Mouse (Mus musculus): Measurements from ENCODE around the gene Otulin. TPM values are rescaled to one million over a fixed set of nuclear protein-coding genes. Genes with fewer than 3 reads are reported as not detected.

Otulin gene
- polyA plus RNA-seq, 1 experiment = 53.1 TPM

DNA sequence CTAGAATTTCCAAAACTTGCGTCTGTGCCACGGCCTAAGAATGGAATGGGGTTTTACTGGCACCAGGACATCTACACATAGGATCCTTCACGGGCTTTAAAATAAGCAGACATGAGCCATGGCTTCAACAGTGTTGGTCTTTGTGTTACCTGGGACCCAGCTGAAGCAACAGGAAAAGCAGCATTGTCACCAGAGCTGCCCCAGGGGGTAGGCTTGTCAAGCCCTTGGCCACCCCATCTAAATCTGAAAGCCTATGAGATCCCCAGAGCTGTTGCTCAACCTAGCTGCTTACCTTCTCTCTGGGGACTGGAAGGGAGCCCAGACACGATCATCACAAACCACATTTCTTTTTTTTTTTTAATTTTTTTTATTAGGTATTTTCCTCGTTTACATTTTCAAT, 132.4 kb downstream of the Otulin start:
- no peak overlapping the region for H3K27ac ChIP-seq (ENCODE audit: insufficient read depth, low read length)
- no peak for TF ChIP-seq CTCF (IDR thresholded peaks at IDR 0.05; ENCODE audit: extremely low read depth, insufficient read depth, insufficient read length, insufficient replicate concordance)
- TF ChIP-seq POLR2A (IDR thresholded peaks at IDR 0.05; ENCODE audit: low read depth, low read length) = no peak
- no peaks in the 10 kb centered on the region for H3K36me3 ChIP-seq (ENCODE audit: control insufficient read depth, insufficient read depth, low read length)
- no peak overlapping the region for H3K4me3 ChIP-seq (ENCODE audit: extremely low read depth, insufficient read depth, insufficient read length)
- DNase-seq (ENCODE audit: low read depth in 1 of 2, low spot score in 2 of 2) = no peak
- no peaks in the 10 kb centered on the region for H3K4me1 ChIP-seq (ENCODE audit: control insufficient read depth, insufficient read depth, insufficient read length)
- 67% methylated on average over 5 of the region's 5 CpGs for WGBS
- H3K27me3 ChIP-seq (ENCODE audit: control insufficient read depth, insufficient read depth, low read length) = no peaks in the 10 kb centered on the region

DNA sequence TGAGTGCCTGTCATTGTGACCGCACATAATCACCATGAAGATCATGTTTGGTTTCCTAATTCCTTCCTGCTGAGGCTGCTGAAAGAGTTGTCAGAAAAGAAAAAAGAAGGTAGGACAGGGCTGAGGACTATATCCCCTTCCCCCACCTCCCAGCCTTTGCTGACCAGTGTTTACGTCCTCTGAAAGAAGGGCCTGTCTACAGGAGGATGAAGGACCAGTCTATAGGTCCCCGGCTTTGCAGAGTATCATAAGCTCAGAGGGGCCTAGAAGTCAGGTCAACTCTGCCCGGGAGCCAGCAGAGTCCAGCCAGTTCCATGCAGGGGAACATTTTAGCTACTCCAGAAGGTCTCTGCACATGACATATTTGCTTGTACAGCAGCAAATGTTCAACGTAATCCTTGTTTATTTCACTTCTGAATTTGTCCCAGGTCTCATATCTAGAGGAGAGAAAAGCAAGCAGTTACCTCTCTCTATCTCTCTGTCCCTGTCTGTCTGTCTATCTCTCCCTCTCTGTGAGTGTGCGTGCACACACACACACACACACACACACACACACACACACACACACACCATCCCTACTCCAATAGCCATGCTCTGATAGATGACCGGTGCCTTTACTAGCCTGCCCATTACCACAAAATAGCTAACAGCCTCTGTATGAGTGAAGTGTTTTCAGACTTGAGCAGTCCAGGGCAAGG, 133.0 kb downstream of the Otulin start:
- no peak for DNase-seq (ENCODE audit: low read depth in 1 of 2, low spot score in 2 of 2)
- Histone ChIP-seq H3K4me1 (ENCODE audit: control insufficient read depth, insufficient read depth, insufficient read length) (no peaks in the 10 kb centered on the region), H3K4me3 (ENCODE audit: extremely low read depth, insufficient read depth, insufficient read length) (no peak overlapping the region), H3K27me3 (ENCODE audit: control insufficient read depth, insufficient read depth, low read length) (no peaks in the 10 kb centered on the region), H3K36me3 (ENCODE audit: control insufficient read depth, insufficient read depth, low read length) (no peaks in the 10 kb centered on the region), H3K27ac (ENCODE audit: insufficient read depth, low read length) (peak overlapping the region; percentile 26; the same call in 1 of the 2 replicates)
- no peak for TF ChIP-seq CTCF (IDR thresholded peaks at IDR 0.05; ENCODE audit: extremely low read depth, insufficient read depth, insufficient read length, insufficient replicate concordance)
- TF ChIP-seq POLR2A (IDR thresholded peaks at IDR 0.05; ENCODE audit: low read depth, low read length) = no peak
- 79% methylated on average over 7 of the region's 7 CpGs for WGBS

DNA sequence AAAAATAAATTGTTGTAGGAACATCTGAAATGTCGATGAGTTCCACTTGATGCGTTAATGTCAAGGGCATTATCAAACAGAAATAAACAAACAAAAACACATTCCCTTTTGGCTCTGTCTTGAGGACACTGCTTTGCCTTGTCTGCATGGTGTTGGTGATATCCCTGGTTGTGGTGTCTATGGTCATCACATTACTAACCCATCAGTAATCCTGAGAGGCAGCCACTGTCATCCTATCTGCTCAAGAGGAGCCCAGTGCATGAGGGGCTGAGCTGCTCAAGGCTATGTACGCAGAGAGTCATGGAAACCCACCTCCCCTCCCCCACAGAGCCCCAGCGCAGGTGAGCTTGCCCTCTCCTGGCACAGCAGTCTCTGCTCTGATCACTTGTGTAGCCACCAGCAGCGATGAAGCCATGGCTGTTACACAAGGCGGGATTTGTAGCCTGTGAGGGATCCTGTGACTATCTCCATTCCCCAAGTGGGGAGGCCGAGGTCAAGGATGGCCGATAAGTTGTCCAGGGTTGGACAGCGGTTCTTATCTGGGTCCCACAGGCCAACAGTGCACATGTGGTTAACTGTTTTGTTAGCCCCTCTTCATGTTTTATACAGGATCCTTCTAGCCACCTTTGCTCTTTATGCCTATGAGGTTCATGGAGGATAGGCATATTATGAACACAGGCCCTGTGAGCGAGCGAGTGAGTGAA, 133.7 kb downstream of the Otulin start:
- no peaks in the 10 kb centered on the region for H3K4me1 ChIP-seq (ENCODE audit: control insufficient read depth, insufficient read depth, insufficient read length)
- TF ChIP-seq POLR2A (IDR thresholded peaks at IDR 0.05; ENCODE audit: low read depth, low read length) (no peak), CTCF (IDR thresholded peaks at IDR 0.05; ENCODE audit: extremely low read depth, insufficient read depth, insufficient read length, insufficient replicate concordance) (no peak)
- H3K27ac ChIP-seq (ENCODE audit: insufficient read depth, low read length) = peak overlapping the region; percentile 29; the same call in 1 of the 2 replicates
- DNase-seq (ENCODE audit: low read depth in 1 of 2, low spot score in 2 of 2) = no peak
- no peak overlapping the region for H3K4me3 ChIP-seq (ENCODE audit: extremely low read depth, insufficient read depth, insufficient read length)
- 82% methylated on average over 11 of the region's 11 CpGs for WGBS
- no peaks in the 10 kb centered on the region for H3K27me3 ChIP-seq (ENCODE audit: control insufficient read depth, insufficient read depth, low read length)
- H3K36me3 ChIP-seq (ENCODE audit: control insufficient read depth, insufficient read depth, low read length) = no peaks in the 10 kb centered on the region

DNA sequence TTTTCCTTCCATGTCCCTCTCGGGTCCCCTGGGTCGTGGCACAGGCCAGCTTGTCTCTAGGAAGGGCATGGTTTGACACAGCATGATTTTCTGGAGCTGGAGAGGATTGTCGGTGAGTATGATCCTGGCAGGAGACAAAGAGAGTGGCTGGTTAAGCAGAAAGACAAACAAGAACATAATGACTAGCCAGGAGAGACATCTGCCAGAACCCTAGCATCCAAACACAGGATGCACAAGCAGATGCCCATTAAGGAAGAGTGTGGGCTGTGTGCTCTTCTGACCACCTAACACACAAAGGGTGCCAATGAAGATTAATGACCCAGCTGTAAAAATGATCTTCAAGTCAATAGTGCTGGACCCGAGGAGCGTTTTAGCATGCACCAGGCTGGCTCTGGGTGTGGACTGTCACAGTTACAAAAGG, 134.5 kb downstream of the Otulin start:
- H3K4me1 ChIP-seq (ENCODE audit: control insufficient read depth, insufficient read depth, insufficient read length) = no peaks in the 10 kb centered on the region; the same call in 1 of the 2 replicates
- WGBS = 84% methylated on average over 5 of the region's 5 CpGs
- no peak for DNase-seq (ENCODE audit: low read depth in 1 of 2, low spot score in 2 of 2)
- H3K27ac ChIP-seq (ENCODE audit: insufficient read depth, low read length) = no peak overlapping the region
- TF ChIP-seq POLR2A (IDR thresholded peaks at IDR 0.05; ENCODE audit: low read depth, low read length) (no peak), CTCF (IDR thresholded peaks at IDR 0.05; ENCODE audit: extremely low read depth, insufficient read depth, insufficient read length, insufficient replicate concordance) (no peak)
- no peaks in the 10 kb centered on the region for H3K36me3 ChIP-seq (ENCODE audit: control insufficient read depth, insufficient read depth, low read length)
- no peak overlapping the region for H3K4me3 ChIP-seq (ENCODE audit: extremely low read depth, insufficient read depth, insufficient read length)
- H3K27me3 ChIP-seq (ENCODE audit: control insufficient read depth, insufficient read depth, low read length) = no peaks in the 10 kb centered on the region

DNA sequence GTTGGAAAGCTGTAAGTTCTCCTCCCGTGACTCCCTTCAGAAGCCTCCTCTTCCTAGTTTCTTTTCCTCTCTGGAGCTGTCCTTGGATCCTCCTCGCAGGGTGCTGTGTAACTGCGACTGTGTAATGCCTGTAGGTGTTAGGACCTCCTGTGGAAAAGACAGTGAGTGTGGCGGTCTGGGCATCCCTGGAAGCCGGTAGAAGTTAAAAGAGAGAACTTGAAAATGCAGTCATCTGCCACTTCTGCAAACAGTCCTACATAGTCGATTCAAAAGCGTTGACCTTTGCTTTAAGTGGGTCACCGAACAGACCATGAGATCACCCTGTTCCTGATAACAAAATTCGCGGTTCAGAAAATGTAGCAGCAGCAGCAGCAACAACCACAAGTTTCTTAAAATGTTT, 137.0 kb downstream of the Otulin start:
- WGBS = 65% methylated on average over 10 of the region's 10 CpGs
- H3K27ac ChIP-seq (ENCODE audit: insufficient read depth, low read length) = no peak overlapping the region
- no peaks in the 10 kb centered on the region for H3K27me3 ChIP-seq (ENCODE audit: control insufficient read depth, insufficient read depth, low read length)
- H3K4me1 ChIP-seq (ENCODE audit: control insufficient read depth, insufficient read depth, insufficient read length) = no peaks in the 10 kb centered on the region; the same call in 1 of the 2 replicates
- TF ChIP-seq CTCF (IDR thresholded peaks at IDR 0.05; ENCODE audit: extremely low read depth, insufficient read depth, insufficient read length, insufficient replicate concordance) (no peak), POLR2A (IDR thresholded peaks at IDR 0.05; ENCODE audit: low read depth, low read length) (no peak)
- DNase-seq (ENCODE audit: low read depth in 1 of 2, low spot score in 2 of 2) = no peak
- H3K4me3 ChIP-seq (ENCODE audit: extremely low read depth, insufficient read depth, insufficient read length) = no peak overlapping the region
- no peaks in the 10 kb centered on the region for H3K36me3 ChIP-seq (ENCODE audit: control insufficient read depth, insufficient read depth, low read length)

DNA sequence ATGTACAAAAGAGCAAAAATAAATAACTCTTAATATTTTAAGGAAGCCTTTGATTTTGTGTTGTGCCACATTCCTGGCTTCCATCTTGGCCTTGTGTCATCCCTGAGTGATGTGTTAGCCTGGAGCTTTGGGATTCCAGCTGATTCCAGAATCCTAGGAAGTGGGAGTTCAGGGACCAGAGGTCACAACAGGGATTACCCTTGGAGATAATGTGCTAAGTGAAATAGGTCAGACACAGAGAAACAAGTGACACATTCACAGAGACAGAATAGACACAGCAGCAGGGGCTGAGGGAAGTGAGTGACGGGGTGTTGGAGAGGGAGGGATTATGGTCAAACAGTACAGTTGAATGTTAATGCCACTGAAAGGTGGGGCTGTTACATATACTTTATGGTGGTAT, 137.8 kb downstream of the Otulin start:
- TF ChIP-seq CTCF (IDR thresholded peaks at IDR 0.05; ENCODE audit: extremely low read depth, insufficient read depth, insufficient read length, insufficient replicate concordance) = no peak
- no peak for TF ChIP-seq POLR2A (IDR thresholded peaks at IDR 0.05; ENCODE audit: low read depth, low read length)
- Histone ChIP-seq H3K36me3 (ENCODE audit: control insufficient read depth, insufficient read depth, low read length) (no peaks in the 10 kb centered on the region), H3K27ac (ENCODE audit: insufficient read depth, low read length) (no peak overlapping the region), H3K4me3 (ENCODE audit: extremely low read depth, insufficient read depth, insufficient read length) (no peak overlapping the region), H3K4me1 (ENCODE audit: control insufficient read depth, insufficient read depth, insufficient read length) (no peaks in the 10 kb centered on the region; the same call in 1 of the 2 replicates), H3K27me3 (ENCODE audit: control insufficient read depth, insufficient read depth, low read length) (no peaks in the 10 kb centered on the region)
- WGBS = 80% methylated on average over 1 of the region's 1 CpGs
- no peak for DNase-seq (ENCODE audit: low read depth in 1 of 2, low spot score in 2 of 2)

Other genes starting within 250 kb of the Otulin start
- gene Ank, start 164.0 kb downstream of the Otulin start, polyA plus RNA-seq (2012; rRNA removed) = 20.2 and 25.2 TPM in 2 replicates
- 15.2 and 16.0 TPM in 2 replicates for gene Otulinl, start 50.9 kb upstream of the Otulin start, polyA plus RNA-seq (2012; rRNA removed)